Mouse (Mus musculus) neutrophil, adult 5-6 weeks (primary cell): ENCODE measurements around the gene Smim12. TPM values are rescaled to one million over a fixed set of nuclear protein-coding genes. Genes with fewer than 3 reads are reported as not detected.

ENCODE experiments used
- ATAC-seq: fragments of 151-379, 151-347 bp; 2 replicates; pipeline ENCODE4 v1.8.0; 2017; ENCODE audit warnings: mild to moderate bottlenecking, moderate TSS enrichment; ENCODE audit not compliant: insufficient number of reproducible peaks, poor library complexity, low FRiP score, severe bottlenecking; ENCODE audit errors: extremely low read depth
- total RNA-seq: library from RNA; stranded (forward); fragments of 200-1000 nt; gene quantifications from 2 replicates; pipeline ENCODE4 v1.2.3, GENCODE M21; 2017

The Smim12 gene
- total RNA-seq, 1 experiment from 2014 or later, result 25.8 TPM

GRCm38 (mm10) chr4:127292631-127293030 lies 49.0 kb downstream of the Smim12 start:
- no peak for ATAC-seq

Other genes with a start within 250 kb of the Smim12 start
- 818 and 867 TPM in 2 replicates for gene Sfpq, start 222.5 kb upstream of the Smim12 start, total RNA-seq
- gene Zmym1, start 182.6 kb upstream of the Smim12 start, total RNA-seq, result 18.4 and 18.7 TPM in 2 replicates
- 31.3 and 34.6 TPM in 2 replicates for gene Zmym6, start 166.4 kb upstream of the Smim12 start, total RNA-seq
- 7.6 and 8.1 TPM in 2 replicates for gene Tmem35b, start 120.1 kb upstream of the Smim12 start, total RNA-seq
- 0.12 TPM in 2 replicates for gene Dlgap3, start 74.6 kb upstream of the Smim12 start, total RNA-seq
- gene Gja4, start 70.3 kb downstream of the Smim12 start, total RNA-seq, result not detected in 2 replicates
- gene Gjb3, start 87.1 kb downstream of the Smim12 start, total RNA-seq, result not detected in 2 replicates
- gene Gjb4, start 110.3 kb downstream of the Smim12 start, total RNA-seq, result not detected in 2 replicates
- gene Gjb5, start 114.4 kb downstream of the Smim12 start, total RNA-seq, result not detected in 2 replicates